Mouse (Mus musculus): Measurements from ENCODE around the gene Cdc42ep1. TPM values are rescaled to one million over a fixed set of nuclear protein-coding genes. Genes with fewer than 3 reads are reported as not detected.

Cdc42ep1 gene
- polyA plus RNA-seq, 2 experiments: 24.3 to 25.2 TPM

GRCm38 (mm10) chr15:78850059-78850824 lies 7.8 kb downstream of the Cdc42ep1 start:
- no peak overlapping the region for H3K27ac ChIP-seq (replicated peaks; ENCODE audit: low read depth, low read length)
- 76% methylated on average over 15 of the region's 15 CpGs for WGBS
- H3K9ac ChIP-seq (ENCODE audit: low read depth, low read length, severe bottlenecking): no peak overlapping the region
- H3K27me3 ChIP-seq (ENCODE audit: control insufficient read depth, insufficient read depth, low read length): no peaks in the 10 kb centered on the region
- no peak for TF ChIP-seq POLR2A (IDR thresholded peaks at IDR 0.05; ENCODE audit: borderline replicate concordance, extremely low read depth, insufficient read depth, insufficient read length)
- no peak for DNase-seq (ENCODE audit: low spot score)
- no peak overlapping the region for H3K4me3 ChIP-seq (replicated peaks; ENCODE audit: low read length)
- H3K36me3 ChIP-seq (ENCODE audit: control insufficient read depth, insufficient read depth, low read length): peaks cover 4% of the 10 kb centered on the region; the same call in 1 of the 2 replicates
- H3K9me3 ChIP-seq (ENCODE audit: control insufficient read depth, low read length): no peaks in the 10 kb centered on the region
- no peak overlapping the region for H3K4me2 ChIP-seq (replicated peaks; ENCODE audit: low read depth, low read length, severe bottlenecking)
- no peak for ATAC-seq (ENCODE audit: low FRiP score, low read depth)
- peaks cover 5% of the 10 kb centered on the region; the same call in 1 of the 2 replicates for H3K4me1 ChIP-seq (ENCODE audit: control insufficient read depth, insufficient read depth, low read length)

DNA sequence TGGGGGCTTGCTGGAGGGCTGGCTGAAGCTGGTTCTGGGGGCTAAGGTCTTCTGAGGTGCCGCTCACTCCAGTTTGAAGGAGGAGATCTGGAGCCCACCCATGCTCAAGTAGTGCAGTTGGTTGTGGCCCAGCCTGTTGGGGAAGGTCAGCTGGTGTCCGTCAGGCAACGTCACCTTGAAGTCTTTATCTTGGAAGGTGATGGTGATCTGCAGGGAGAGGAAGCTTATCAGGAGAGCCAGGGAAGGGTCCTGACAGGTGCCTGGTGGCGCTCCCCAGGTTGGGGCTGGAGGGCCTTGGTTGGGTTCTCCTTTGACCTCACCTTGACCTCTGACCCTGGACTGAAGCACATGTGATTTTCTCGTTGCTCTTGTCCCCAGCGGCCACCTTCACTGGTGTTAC lies 8.5 kb downstream of the Cdc42ep1 start:
- DNase-seq (ENCODE audit: low spot score) (no peak), ATAC-seq (ENCODE audit: low FRiP score, low read depth) (no peak)
- Histone ChIP-seq H3K9ac (ENCODE audit: low read depth, low read length, severe bottlenecking) (no peak overlapping the region), H3K36me3 (ENCODE audit: control insufficient read depth, insufficient read depth, low read length) (peaks cover 4% of the 10 kb centered on the region; the same call in 1 of the 2 replicates), H3K27me3 (ENCODE audit: control insufficient read depth, insufficient read depth, low read length) (no peaks in the 10 kb centered on the region), H3K27ac (replicated peaks; ENCODE audit: low read depth, low read length) (no peak overlapping the region), H3K9me3 (ENCODE audit: control insufficient read depth, low read length) (no peaks in the 10 kb centered on the region), H3K4me3 (replicated peaks; ENCODE audit: low read length) (no peak overlapping the region), H3K4me2 (replicated peaks; ENCODE audit: low read depth, low read length, severe bottlenecking) (no peak overlapping the region), H3K4me1 (ENCODE audit: control insufficient read depth, insufficient read depth, low read length) (0 out of 2 replicates have a peak, but pooled peaks cover 3% of the 10 kb centered on the region)
- TF ChIP-seq POLR2A (IDR thresholded peaks at IDR 0.05; ENCODE audit: borderline replicate concordance, extremely low read depth, insufficient read depth, insufficient read length): no peak
- 72% methylated on average over 6 of the region's 6 CpGs for WGBS

DNA sequence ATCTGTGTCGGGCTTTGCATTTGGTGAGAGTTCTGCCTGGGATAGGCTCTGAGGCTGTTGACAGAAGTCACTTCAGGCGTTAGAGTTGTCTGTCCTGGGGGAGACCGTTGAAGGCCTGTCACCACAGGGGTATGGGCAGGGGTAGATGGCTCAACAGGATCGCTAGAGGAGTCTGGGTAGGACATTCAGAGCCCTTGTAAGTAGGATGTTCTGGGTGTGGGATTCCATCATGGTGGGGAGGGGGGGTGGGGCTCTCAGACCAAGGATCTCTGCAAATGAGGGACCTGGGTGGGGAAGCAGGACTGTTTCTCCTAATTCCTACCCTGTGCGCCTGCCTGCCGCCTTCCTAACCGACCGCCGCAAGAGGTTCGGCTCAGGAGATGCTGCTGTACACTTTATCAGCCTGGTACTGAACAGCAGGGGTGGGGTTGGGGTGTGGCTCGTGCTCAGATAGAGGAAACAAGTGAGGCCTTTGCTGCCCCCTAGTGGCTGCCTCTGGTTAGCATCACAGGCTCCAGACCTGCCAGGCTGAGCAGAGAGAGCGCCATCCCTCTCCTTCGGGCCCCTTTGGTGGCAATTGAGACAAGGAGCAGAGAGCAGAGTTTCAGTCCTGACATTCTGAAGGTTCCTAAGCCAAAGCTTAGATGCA lies 9.2 kb downstream of the Cdc42ep1 start:
- Histone ChIP-seq H3K4me3 (replicated peaks; ENCODE audit: low read length) (no peak overlapping the region), H3K36me3 (ENCODE audit: control insufficient read depth, insufficient read depth, low read length) (peaks cover 4% of the 10 kb centered on the region; the same call in 1 of the 2 replicates), H3K27ac (replicated peaks; ENCODE audit: low read depth, low read length) (no peak overlapping the region), H3K4me1 (ENCODE audit: control insufficient read depth, insufficient read depth, low read length) (0 out of 2 replicates have a peak, but pooled peaks cover 3% of the 10 kb centered on the region), H3K4me2 (replicated peaks; ENCODE audit: low read depth, low read length, severe bottlenecking) (peak overlapping the region; percentile 29), H3K9ac (ENCODE audit: low read depth, low read length, severe bottlenecking) (no peak overlapping the region), H3K9me3 (ENCODE audit: control insufficient read depth, low read length) (no peaks in the 10 kb centered on the region), H3K27me3 (ENCODE audit: control insufficient read depth, insufficient read depth, low read length) (no peaks in the 10 kb centered on the region)
- TF ChIP-seq POLR2A (IDR thresholded peaks at IDR 0.05; ENCODE audit: borderline replicate concordance, extremely low read depth, insufficient read depth, insufficient read length): no peak
- ATAC-seq (ENCODE audit: low FRiP score, low read depth) (peak; percentile 84), DNase-seq (ENCODE audit: low spot score) (peak; percentile 91)
- 16% methylated on average over 12 of the region's 13 CpGs for WGBS

DNA sequence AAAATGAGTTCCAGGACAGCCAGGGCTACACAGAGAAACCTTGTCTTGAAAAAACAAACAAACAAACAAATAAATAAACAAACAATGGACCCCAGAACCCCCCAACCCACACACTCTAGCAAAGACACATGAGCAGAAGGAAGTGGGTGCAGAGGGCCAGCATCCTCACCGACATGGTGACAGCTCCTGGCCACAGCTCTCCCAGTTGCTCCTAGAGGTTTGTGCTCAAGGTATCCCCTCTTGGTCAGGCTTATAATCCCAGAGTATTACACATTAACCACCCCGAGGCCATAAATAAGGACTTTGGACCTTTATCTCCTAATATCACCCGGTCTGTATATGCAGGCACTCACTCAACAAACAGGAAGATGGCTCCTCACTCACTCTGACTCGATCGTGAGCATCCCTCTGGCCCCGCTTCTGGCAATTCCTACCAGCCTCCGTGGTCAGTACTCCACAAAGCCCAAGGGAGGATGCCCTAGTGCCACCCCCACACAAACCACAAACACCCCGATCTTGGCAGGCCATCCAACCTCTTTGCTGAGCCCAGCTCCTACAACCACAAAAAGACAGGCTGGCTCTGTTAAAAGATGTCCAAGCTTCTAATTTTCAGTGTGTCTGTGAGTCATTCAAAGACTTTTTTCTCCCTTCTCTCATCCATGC lies 13.0 kb downstream of the Cdc42ep1 start, which contains the start of gene Lgals2:
TSS of gene Lgals2 (minus strand) at position 227 of the 663 bp plus-strand sequence.
- ATAC-seq (ENCODE audit: low FRiP score, low read depth) (no peak), DNase-seq (ENCODE audit: low spot score) (no peak)
- H3K4me2 ChIP-seq (replicated peaks; ENCODE audit: low read depth, low read length, severe bottlenecking): no peak within 1 kb of the TSS
- H3K27me3 ChIP-seq (ENCODE audit: control insufficient read depth, insufficient read depth, low read length): no peaks in the 10 kb centered on the region
- 0 out of 2 replicates have a peak, but pooled peaks cover 3% of the 10 kb centered on the region for H3K4me1 ChIP-seq (ENCODE audit: control insufficient read depth, insufficient read depth, low read length)
- H3K9me3 ChIP-seq (ENCODE audit: control insufficient read depth, low read length): no peaks in the 10 kb centered on the region
- H3K9ac ChIP-seq (ENCODE audit: low read depth, low read length, severe bottlenecking): no peak within 1 kb of the TSS
- no peak for TF ChIP-seq POLR2A (IDR thresholded peaks at IDR 0.05; ENCODE audit: borderline replicate concordance, extremely low read depth, insufficient read depth, insufficient read length)
- no peak within 1 kb of the TSS for H3K27ac ChIP-seq (replicated peaks; ENCODE audit: low read depth, low read length)
- WGBS: 73% methylated on average over 8 of the region's 8 CpGs
- no peak within 1 kb of the TSS for H3K4me3 ChIP-seq (replicated peaks; ENCODE audit: low read length)
- no peaks in the 10 kb centered on the region for H3K36me3 ChIP-seq (ENCODE audit: control insufficient read depth, insufficient read depth, low read length)

DNA sequence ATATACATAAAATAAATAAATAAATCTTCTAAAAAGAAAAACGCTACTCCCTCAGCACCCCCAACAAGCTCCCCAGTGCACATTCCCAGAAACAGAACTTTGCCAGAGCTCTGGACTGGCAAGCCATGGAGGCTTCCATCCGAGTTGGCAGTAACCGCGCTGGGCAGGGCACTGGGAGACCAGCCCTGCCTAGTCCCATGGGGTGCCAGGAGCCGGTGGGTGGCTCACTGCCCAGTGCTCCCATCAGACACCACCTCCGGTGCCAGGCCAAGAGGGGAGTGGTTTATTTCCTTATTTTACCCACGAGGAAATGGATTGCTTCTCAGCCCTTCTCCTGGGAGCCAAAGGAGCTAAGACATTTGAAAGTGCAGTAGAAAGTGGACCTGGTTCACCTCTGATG lies 14.6 kb downstream of the Cdc42ep1 start:
- Histone ChIP-seq H3K4me1 (ENCODE audit: control insufficient read depth, insufficient read depth, low read length) (no peaks in the 10 kb centered on the region), H3K27me3 (ENCODE audit: control insufficient read depth, insufficient read depth, low read length) (no peaks in the 10 kb centered on the region), H3K4me3 (replicated peaks; ENCODE audit: low read length) (no peak overlapping the region), H3K4me2 (replicated peaks; ENCODE audit: low read depth, low read length, severe bottlenecking) (no peak overlapping the region), H3K36me3 (ENCODE audit: control insufficient read depth, insufficient read depth, low read length) (no peaks in the 10 kb centered on the region), H3K27ac (replicated peaks; ENCODE audit: low read depth, low read length) (no peak overlapping the region), H3K9ac (ENCODE audit: low read depth, low read length, severe bottlenecking) (no peak overlapping the region), H3K9me3 (ENCODE audit: control insufficient read depth, low read length) (no peaks in the 10 kb centered on the region)
- WGBS: 83% methylated on average over 7 of the region's 7 CpGs
- no peak for DNase-seq (ENCODE audit: low spot score)
- TF ChIP-seq POLR2A (IDR thresholded peaks at IDR 0.05; ENCODE audit: borderline replicate concordance, extremely low read depth, insufficient read depth, insufficient read length): no peak
- no peak for ATAC-seq (ENCODE audit: low FRiP score, low read depth)

All from limb, embryonic 14.5 days (tissue).